Mouse (Mus musculus): ENCODE measurements around the gene Lrit2. TPM values are rescaled to one million over a fixed set of nuclear protein-coding genes. Genes with fewer than 3 reads are reported as not detected.

The Lrit2 gene
- not detected in 2 replicates for polyA plus RNA-seq (2015; fragmentation: Nextera tagmentation; extraction: Ambion mirVana)

GRCm38 (mm10) chr14:37067629-37068028 is at the start of gene Lrit2:
TSS of gene Lrit2 (plus strand) at chr14:37067929.

GRCm38 (mm10) chr14:37048914-37049410 is 18.8 kb upstream of the Lrit2 start, which contains the start of gene Rgr:
TSS of gene Rgr (minus strand) at chr14:37048964.

GRCm38 (mm10) chr14:37097956-37098530 is 30.3 kb downstream of the Lrit2 start, which contains the start of gene Cdhr1:
TSS of gene Cdhr1 (minus strand) at chr14:37098347.

GRCm38 (mm10) chr14:37113922-37114321 is 46.2 kb downstream of the Lrit2 start, which contains the start of gene 2610528A11Rik:
TSS of gene 2610528A11Rik (minus strand) at chr14:37114022.

Other genes with a start within 250 kb of the Lrit2 start
- 10.4 and 11.4 TPM in 2 replicates for gene Ccser2, start 99.2 kb upstream of the Lrit2 start, polyA plus RNA-seq (2015; fragmentation: Nextera tagmentation; extraction: Ambion mirVana)
- not detected in 2 replicates for gene Rgr, start 19.0 kb upstream of the Lrit2 start, polyA plus RNA-seq (2015; fragmentation: Nextera tagmentation; extraction: Ambion mirVana)
- gene Lrit1, start 13.1 kb upstream of the Lrit2 start, polyA plus RNA-seq (2015; fragmentation: Nextera tagmentation; extraction: Ambion mirVana): not detected in 2 replicates
- gene Cdhr1, start 30.4 kb downstream of the Lrit2 start, polyA plus RNA-seq (2015; fragmentation: Nextera tagmentation; extraction: Ambion mirVana): 0.08 TPM in 1 of 2 replicates, not detected in the other
- gene 2610528A11Rik, start 46.1 kb downstream of the Lrit2 start, polyA plus RNA-seq (2015; fragmentation: Nextera tagmentation; extraction: Ambion mirVana): 0.36 TPM in 1 of 2 replicates, not detected in the other
- gene Ghitm, start 67.3 kb downstream of the Lrit2 start, polyA plus RNA-seq (2015; fragmentation: Nextera tagmentation; extraction: Ambion mirVana): 196 and 197 TPM in 2 replicates